Mouse (Mus musculus): ENCODE results near the gene Irf2.

The Irf2 gene

DNA sequence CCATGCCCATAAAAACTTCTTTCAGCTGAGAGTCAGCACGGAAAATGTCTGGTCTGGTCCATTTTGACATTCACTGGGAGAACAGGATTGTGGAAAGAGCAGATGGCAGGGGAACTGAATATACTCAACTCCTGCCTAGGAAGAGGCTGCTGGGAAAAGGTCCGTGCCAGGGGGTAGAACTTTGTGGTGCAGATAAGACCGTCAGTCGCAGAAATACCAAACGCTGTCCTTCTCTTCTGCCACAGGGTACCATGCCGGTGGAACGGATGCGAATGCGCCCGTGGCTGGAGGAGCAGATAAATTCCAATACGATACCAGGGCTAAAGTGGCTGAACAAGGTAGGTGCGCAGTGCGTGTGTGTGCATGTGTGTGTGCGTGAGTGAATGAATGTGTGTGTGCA is 53.7 kb downstream of the Irf2 start:
- in situ Hi-C loops (cut with MboI, MseI) = no loop called here

DNA sequence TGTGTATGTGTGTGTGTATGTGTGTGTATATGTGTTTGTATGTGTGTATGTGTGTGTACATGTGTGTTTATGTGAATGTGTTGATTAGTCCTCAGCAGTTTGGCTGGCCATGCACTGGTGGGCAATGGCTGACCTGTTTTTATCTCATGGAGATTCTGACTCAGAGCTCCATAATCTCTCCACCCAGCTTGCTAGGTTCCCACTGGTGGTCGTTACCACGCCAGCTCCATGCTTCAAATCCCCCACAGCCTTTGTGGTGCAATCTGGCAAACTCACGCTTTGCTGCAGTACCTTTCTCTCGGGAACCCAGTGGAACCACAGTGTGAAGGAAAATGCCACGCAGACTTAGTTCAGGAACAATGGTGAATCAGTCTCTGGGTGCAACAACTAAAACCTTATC is 54.8 kb downstream of the Irf2 start:
- in situ Hi-C loops (cut with MboI, MseI) = no loop called here

DNA sequence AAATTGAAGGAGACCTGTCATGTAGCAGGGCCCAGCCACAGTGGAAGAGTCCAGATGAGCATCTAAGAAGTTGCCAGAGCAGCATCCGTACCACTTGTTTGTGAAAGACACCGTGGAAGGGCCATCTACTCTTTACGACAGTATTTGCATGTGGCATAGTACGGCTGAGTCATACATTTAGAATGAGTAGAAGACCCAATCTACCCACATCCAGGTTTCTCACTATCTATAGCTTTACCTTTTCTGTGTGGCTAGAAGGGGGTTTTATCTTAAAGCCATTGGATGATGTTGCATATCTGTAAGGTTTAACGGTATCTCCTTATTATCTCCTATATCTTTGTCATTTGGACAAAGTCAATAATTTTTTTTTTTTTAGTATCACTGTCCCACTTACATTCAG is 59.7 kb downstream of the Irf2 start:
- in situ Hi-C loops (cut with MboI, MseI) = no loop called here

DNA sequence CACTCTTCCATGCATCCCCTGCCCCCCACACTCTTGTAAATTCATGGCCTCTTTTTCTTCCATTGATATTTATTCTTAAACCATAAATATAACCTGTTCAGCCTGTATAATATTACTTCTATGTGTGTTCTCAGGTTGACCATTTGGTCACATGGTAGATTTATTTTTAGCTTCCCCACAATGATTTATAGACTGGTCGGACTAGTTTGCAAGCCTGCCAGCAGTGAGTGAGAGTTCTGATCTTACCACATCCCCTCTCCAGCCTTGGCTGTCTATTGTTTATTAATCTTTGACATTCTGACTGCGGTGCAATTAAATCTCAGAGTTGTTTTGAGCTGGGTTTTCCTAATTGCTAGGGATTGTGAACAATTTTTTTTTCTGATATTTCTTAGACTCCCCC is 60.2 kb downstream of the Irf2 start:
- in situ Hi-C loops (cut with MboI, MseI) = loop anchor here in 1 of 2 experiments (10.0 to 25.0 kb wide), 2 partner anchors 812 to 1505 kb away; partner anchors contain the start of genes 1700029J07Rik, Lrp2bp and Ufsp2

DNA sequence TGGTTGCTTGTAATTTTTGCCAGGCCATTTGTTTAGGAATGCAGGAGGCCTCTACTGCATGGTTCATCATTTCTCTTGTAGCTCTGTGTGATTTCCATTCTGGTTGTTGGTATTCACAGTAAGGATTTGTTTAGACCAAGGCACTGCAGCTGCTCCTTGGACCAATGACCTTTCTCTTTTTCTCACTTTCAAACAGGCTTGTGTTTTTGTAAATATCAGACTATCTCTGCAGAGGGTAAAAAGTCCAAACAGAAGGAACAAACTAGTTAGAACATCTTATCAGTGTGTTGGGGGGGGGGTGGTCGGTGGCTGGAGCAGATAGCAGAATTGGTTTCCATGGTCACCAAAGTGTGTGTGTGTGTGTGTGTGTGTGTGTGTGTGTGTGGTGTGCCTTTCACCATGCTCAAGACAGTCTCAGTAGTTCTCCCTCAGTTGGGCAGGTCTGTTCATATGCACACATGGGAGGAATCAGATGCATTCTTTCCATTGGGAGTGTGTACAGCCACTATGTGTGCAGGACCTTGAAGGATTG is 61.7 kb downstream of the Irf2 start:
- in situ Hi-C loops (cut with MboI, MseI) = loop anchor here in 1 of 2 experiments (10.0 to 25.0 kb wide), 2 partner anchors 814 to 1504 kb away; partner anchors contain the start of genes 1700029J07Rik, Lrp2bp and Ufsp2

DNA sequence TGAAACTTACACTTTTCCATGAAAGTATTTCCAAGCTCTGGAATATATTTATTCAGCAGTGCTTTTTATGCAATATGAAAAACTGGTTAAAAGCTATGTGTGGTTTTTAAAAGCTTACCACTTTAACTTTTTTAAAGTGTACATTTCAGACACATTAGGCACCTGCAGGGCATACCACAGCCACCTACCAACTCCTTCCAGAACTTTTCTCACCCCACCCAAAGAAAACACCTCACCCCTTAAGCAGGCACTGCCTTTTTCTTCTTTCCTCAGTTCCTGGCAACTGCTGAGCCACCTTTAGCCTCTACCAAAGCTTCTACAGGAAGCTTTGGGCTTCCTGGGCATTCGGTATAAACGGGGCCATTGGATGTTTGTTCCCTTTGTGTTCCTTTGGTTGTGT is 62.5 kb downstream of the Irf2 start:
- in situ Hi-C loops (cut with MboI, MseI) = loop anchor here in 1 of 2 experiments (10.0 to 25.0 kb wide), 2 partner anchors 815 to 1503 kb away; partner anchors contain the start of genes 1700029J07Rik, Lrp2bp and Ufsp2

DNA sequence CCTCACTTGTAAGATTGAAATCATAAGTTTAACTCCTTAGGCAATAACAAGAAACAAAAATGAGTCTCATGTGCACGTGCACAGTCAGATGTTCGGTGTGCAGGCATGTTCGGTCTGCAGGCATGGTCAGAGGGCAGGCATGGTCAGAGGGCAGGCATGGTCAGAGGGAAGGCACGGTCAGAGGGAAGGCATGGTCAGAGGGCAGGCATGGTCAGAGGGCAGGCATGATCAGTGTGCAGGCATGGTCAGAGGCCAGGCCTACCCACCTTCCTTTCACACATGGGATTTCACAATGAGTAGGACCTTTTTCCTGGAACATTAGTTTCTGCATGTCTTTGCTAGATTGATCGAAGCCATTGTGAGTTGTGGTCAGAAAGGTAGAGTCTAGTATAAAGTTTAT is 65.2 kb downstream of the Irf2 start:
- in situ Hi-C loops (cut with MboI, MseI) = loop anchor here in 1 of 2 experiments (10.0 to 25.0 kb wide), 2 partner anchors 817 to 1500 kb away; partner anchors contain the start of genes 1700029J07Rik, Lrp2bp and Ufsp2

DNA sequence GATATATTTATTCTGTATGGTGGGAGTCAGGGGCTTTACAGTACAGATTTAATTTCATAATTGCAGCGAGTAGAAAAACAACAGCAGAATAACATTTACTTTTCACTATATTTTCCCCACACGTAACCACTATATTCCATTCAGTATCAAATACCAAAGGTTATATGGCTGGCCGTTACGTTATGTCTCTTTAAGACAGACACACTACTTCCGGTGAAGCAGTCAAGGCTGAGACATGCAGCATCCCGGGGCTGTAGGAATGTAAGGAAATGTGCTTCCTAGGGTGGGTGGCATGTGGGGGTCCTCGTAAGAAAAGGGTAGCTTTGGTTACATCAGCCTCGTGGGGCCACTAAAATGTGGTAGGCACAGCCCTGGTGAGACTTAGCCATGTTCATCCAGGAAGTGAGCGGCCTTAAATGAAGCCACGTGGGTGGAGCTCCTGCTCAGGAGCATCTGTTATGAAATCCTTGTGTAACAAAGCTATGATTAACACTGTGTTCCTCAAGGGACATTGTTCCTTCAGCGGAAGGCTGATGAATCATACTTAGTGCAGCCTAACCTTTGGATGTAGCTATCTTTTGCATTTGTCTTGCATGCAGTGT is 71.6 kb downstream of the Irf2 start:
- in situ Hi-C loops (cut with MboI, MseI) = loop anchor here in 1 of 2 experiments (25.0 kb wide), 1 partner anchor 824 kb away; the partner anchor contains the start of genes 1700029J07Rik, Lrp2bp and Ufsp2

DNA sequence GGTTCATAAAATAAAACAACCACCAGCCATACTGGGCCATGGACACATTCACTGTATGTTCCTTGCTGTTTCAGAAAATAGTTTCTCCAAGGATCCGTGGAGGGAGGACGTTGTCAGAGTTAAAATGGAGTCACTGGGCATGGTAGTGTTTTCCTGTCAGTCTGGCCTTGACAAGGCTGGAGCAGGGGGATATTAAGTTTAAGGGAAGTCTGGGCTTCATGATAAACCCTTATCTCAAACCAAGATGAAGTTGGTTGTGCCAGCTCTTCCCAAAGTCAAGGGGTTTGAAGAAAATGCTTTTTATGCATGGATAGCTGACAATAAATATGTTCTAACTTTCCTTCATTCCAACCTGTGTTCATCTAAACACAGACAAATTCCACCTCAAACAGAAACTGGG is 72.4 kb downstream of the Irf2 start:
- in situ Hi-C loops (cut with MboI, MseI) = loop anchor here in 1 of 2 experiments (25.0 kb wide), 1 partner anchor 825 kb away; the partner anchor contains the start of genes 1700029J07Rik, Lrp2bp and Ufsp2

DNA sequence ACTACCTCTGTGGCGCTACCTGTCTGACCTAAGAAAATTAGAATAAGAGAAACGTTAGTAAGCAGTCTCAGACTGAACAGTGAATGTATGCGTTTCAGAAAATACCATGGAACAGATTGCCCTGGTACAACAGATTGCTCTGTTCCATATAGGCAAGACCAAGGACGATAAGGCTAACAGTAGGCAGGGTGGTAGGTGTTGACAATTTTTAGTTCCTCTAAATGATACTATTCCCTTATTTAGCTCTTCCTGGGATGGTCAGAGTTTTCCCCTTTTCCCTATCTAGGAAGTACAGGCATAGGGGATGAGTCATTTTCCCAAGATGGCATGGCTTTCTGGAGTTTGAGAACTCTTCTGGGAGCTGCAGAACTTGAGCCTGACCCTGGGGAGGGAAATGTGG is 73.4 kb downstream of the Irf2 start:
- in situ Hi-C loops (cut with MboI, MseI) = loop anchor here in 1 of 2 experiments (25.0 kb wide), 1 partner anchor 826 kb away; the partner anchor contains the start of genes 1700029J07Rik, Lrp2bp and Ufsp2

DNA sequence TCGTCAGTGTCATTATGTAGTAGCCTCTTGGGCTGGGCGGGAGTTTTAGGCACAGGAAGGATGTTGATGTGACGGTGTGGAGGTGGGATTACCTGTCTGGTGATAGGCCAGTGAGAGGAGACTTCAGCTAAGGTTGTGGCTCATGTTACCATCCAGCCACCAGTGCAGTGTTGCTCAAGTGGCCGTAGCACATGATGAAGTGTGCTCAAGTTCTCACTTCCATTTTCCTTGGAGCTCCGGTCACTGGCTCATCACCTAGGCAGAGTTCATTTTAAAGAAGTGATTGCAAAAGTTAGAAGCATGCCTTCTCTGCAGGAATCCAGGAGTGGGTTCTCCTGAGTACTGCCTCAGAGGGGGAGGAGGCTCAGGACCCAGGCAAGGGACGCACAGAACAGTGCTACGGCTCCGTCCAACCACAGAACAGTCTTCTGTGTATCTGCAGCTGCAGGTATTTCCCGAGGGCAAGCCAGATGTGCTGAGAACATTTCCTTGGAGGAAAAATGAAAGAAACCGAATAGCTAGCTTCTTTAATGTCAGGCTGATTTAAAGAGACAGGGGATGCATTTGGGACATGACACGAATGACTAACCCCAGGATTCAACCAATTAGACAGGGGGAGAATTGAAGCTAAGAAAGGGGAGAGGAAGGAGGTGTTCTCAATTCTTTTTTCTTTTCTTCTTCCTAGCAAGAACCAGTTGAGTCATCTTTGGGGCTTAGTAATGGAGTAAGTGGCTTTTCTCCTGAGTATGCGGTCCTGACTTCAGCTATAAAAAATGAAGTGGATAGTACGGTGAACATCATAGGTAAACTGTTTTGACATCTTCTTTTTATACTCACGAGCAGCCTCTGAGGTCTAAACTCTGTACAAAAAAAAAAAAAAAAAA is 78.8 kb downstream of the Irf2 start:
- in situ Hi-C loops (cut with MboI, MseI) = loop anchor here in 1 of 2 experiments (25.0 kb wide), 1 partner anchor 831 kb away; the partner anchor contains the start of genes 1700029J07Rik, Lrp2bp and Ufsp2

DNA sequence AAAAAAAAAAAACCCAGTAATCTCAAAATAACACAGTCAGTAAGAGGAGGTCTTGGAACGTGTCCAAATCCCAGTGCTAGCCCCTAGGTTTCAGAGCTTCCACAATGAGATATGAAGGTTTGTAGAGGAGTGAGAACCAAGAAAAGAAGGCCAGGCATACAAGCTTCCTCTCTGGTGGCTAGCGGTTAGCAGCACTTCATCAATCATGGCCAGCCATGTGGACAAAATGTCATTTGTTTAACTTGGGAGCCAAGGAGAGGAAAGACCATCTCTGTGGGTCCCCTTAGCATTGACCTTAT is 79.4 kb downstream of the Irf2 start:
- in situ Hi-C loops (cut with MboI, MseI) = loop anchor here in 1 of 2 experiments (25.0 kb wide), 1 partner anchor 832 kb away; the partner anchor contains the start of genes 1700029J07Rik, Lrp2bp and Ufsp2

DNA sequence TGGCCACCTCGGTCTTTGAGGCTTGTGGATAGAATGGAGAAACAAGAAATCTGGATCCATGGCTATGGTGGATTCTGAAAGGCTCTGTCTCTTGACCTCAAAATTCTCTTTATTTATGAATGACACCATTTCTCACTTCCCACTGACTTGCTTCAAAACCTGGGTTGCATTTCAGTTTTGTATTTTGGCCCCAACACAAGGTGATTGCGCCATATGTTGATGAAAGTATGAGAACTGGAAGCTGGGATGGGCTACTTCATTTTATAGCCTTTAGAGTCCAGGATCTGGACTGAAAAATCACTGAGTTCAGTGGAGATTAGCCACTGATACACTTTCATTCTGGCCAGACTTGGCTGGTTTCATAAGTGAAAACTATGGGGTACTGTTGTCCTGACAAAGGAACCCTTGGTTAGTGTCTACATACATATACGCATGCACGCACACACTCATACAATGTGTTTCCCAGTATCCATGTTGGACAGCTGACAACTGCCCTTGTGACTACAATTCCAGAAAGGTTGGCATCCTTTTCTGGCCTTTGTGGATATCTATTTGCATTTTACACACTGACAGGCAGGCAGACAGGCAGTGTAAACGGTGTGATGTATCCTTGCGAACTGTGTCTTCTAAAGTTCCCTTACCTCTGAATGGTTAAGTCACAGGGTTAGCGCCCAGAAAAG is 89.3 kb downstream of the Irf2 start:
- in situ Hi-C loops (cut with MboI, MseI) = no loop called here

DNA sequence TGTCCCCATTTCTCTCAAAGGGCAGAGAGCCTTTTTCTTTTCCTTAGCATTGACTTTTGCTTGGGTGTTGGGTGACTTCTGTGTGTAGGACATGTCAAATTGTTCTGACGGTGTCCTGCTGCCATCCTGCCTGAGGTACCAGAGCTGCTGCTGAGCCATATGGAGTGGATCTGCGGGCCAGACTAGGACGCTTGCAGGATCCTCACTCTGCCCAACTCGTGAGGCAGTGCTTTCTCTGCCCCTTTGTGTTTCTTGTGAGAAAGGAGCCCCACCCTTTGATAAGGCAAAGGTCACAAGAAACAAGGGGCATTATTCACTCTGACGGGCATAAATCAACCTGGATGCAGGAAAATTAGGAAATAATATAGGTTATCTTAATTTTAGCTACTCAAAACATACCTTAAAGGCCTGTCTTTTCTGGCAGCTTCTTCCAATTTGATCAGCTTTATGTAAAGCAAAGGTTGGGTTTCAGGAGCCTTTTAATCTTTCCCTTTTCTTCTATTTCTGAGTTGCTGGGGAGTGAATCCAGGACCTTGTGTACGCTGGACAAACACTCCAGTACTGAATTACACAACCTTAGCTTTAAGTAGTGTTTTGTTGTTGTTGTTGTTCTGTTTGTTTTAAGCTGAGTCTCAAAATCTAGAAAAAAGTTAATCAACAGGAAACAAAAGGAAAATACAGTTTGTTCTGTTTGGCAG is 90.0 kb downstream of the Irf2 start:
- in situ Hi-C loops (cut with MboI, MseI) = no loop called here

DNA sequence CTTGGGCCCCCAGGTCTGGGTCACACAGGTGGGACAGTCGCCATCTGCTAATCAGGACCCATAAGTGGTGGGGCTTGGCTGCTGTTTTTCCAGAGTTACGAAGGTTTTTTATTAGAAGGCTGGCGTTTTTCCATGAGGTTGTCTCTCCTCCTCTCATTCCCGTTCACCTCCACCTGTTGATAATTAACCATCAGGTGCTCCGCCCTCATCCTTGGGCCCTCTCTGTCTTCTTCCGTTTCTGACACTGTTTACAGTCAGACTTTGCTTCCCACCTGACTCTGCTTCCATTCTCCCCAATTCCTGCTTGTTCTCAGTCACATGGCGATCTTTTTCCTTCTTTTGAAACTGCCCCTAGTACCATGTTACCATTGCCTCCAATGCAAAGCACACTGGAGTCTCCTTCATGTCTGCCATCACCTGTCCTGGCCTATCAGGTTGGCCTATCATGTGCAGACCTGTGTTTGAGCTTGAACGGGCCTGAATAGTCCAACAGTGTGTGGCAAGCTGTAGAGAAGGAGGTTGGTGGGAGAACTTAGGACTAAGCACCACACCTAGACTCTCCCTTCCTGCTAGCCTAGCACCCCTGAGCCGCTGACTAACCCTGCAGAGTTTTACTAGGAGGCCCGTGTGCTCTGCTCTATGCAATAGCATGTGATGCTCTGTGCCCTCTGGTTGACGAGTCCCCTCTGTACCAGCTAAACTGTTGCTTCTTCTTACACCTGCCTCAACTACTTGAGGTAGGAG is 90.8 kb downstream of the Irf2 start:
- in situ Hi-C loops (cut with MboI, MseI) = no loop called here

DNA sequence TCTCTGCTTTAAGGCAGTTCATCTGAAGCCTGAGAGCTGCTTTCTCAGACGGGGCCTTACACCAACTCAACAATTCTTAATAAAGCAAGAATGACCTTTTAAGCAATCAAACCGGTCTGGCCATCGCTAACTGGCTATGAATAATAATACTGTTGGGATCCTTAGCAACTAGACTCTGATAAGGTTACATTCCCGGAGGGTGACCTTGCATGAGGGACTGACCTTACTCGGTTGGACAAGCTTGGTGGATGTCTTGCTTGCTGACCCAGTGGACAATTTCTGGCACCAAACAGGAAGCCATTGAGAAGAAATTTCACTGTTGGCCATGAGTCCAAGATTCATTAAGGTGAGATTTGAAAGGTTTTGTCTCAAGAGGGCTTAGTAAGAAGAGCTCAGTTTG is 92.4 kb downstream of the Irf2 start:
- in situ Hi-C loops (cut with MboI, MseI) = no loop called here

DNA sequence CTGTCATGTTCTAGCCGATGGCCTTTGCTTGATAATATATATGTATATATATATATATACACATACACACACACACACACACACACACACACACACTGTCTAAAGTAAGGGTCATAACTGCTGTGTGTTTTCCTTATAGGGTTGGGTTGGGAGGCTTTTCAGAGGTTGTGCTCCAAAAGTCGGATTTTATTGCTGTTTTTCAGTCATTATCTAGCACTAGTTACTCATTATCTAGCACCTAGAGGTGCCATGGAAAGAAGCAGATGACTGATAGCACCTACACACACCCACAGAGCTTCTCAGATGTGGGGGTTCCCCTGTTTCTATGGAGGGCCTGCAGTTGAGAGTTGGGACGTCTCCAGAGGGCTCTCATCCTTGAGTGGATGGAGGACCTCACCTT is 92.9 kb downstream of the Irf2 start:
- in situ Hi-C loops (cut with MboI, MseI) = no loop called here

DNA sequence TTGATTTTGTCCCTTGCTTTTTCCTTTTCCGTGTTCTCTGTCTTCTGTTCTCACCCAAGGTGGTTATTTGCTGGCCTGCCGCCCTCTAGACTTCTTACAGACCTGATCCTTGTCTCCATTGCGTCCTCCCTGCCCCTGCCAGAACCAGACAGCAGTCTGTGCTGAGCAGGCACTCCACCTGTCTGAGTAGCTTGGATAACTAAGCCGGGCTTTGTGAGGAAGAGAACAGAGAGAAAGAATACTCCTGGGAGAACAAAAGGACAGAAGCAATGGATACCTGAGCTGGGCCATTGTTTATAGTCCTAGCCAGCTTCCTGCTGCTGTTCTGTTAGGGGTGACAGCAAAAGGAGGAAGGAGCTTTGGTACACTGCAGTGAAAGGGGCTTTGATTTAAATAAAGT is 94.2 kb downstream of the Irf2 start:
- in situ Hi-C loops (cut with MboI, MseI) = no loop called here

DNA sequence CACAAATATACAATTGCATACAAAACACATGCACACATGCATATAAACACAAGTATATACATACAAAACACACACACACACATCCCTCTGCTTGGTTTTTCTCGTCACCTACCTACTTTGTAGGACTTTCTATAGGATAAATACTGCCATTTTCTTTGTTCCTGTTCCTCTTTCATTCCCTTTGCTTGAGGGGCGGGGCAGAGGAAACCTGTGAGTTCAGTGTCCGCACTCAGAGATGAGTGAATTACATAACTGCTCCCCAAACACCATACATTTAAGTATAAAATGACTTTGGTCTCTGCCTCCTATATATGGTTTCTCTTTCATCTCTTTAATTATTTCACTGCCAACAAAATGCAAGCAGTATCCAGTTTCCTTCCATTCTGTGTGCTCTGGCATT is 94.9 kb downstream of the Irf2 start:
- in situ Hi-C loops (cut with MboI, MseI) = no loop called here

Data from T-helper 17 cell (primary cell).